Mouse (Mus musculus): ENCODE data around the gene Tkfc.

DNA sequence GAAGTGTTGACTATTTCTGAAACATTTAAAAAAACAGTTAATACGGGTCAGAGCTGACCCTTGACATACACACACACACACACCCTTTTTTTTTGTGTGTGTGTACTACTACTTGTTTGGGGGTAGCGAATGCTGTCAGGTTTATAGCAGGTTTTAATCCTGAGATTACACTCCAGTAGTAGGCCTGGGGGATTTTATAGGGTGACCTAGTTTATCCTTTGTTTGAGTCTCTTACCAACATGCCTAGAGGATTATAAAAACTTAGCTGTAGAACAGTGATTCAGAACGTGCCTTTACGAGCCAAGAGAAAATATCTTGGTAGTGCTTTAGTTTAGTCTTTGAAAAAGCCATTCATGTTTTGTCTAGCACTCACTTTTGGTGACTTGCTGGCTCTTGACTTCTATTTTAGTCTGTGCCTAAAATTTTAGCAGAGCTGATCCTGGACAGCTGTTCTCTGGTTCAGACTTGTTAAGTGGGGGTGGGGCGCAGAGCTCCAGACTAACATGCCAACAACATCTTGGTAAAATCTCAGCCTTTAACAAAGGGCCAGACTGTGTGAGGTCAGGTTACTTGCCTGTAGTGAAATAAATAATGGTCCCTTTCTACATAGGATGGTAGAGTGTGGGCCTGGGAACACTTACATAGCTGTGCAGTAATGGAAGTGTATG, 3.3 kb upstream of the Tkfc start:
- TF ChIP-seq POLR2A (IDR thresholded peaks at IDR 0.05; ENCODE audit: insufficient read depth, low read length) (no peak), CTCF (IDR thresholded peaks at IDR 0.05; ENCODE audit: low read depth, low read length) (no peak), EP300 (IDR thresholded peaks at IDR 0.05; ENCODE audit: insufficient read depth, low read depth, low read length) (no peak)
